Mouse (Mus musculus): ENCODE measurements around the gene Gstm5.

DNA sequence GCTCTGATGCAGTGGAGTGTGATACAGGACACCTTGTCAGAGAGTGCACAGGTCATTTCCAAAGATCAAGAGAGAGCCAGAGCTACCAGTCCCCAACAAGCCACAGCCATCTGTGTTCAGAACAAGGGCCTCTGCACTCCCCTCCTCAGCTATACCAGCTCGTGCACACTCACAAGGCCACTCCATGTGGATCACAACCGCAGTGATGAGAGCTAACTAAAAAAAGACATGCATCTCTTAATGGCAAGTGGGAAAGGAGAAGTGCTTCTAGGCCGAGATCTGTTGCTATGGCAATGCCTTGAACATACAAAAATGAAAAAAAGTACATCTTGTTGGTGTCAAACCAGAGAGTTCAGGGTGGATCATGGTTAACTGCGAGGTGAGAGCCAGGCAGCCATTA lies 44.2 kb downstream of the Gstm5 start:
- TF ChIP-seq CTCF (IDR thresholded peaks at IDR 0.05; ENCODE audit: low read depth, low read length) (no peak), POLR2A (IDR thresholded peaks at IDR 0.05; ENCODE audit: borderline replicate concordance, low read depth, low read length) (no peak)
